Mouse (Mus musculus): Measurements from ENCODE around the gene Trpc4. TPM values are rescaled to one million over a fixed set of nuclear protein-coding genes. Genes with fewer than 3 reads are reported as not detected.

Gene Trpc4
- polyA plus RNA-seq (2012; rRNA removed) = 13.4 and 13.7 TPM in 2 replicates

GRCm38 (mm10) chr3:54155639-54156315, at the start of gene Trpc4:
Trpc4 (plus strand) TSS chr3:54156035.

GRCm38 (mm10) chr3:54360897-54361296, 205.1 kb downstream of the Trpc4 start, which contains the start of gene Postn:
Postn (plus strand) TSS chr3:54361109.

Other genes with a start within 250 kb of the Trpc4 start
- 26.1 and 63.9 TPM in 2 replicates for gene Postn, start 205.1 kb downstream of the Trpc4 start, polyA plus RNA-seq (2012; rRNA removed)

Measured in central nervous system, embryonic 18 days (tissue).